Mouse (Mus musculus) liver, embryonic 14.5 days (tissue): Measurements from ENCODE around the gene Syne2. TPM values are rescaled to one million over a fixed set of nuclear protein-coding genes. Genes with fewer than 3 reads are reported as not detected.

Experiments used
- ATAC-seq: fragments of 200-750 bp; cut with Nextera tagmentation; 2 replicates; pipeline ENCODE4 v1.8.0; 2017; ENCODE audit warnings: moderate number of reproducible peaks, mild to moderate bottlenecking, moderate library complexity; ENCODE audit not compliant: insufficient read depth
- DNase-seq, 3 experiments: peaks; one replicate each; pipeline ENCODE4 v3.0.0-alpha.2; 2012 to 2013; ENCODE audit warnings: low read depth in 3 of 3, low spot score in 3 of 3
- H3K27ac ChIP-seq: fragments of 300-500 bp; sonication (generic); 2 replicates; pipeline ENCODE4 v1.5.1; 2014; ENCODE audit warnings: moderate library complexity, mild to moderate bottlenecking, control low read depth, inconsistent platforms
- H3K27me3 ChIP-seq: fragments of 300-500 bp; sonication (generic); 2 replicates; pipeline ENCODE4 v1.6.1; 2014; ENCODE audit warnings: mild to moderate bottlenecking, low read length, moderate library complexity; ENCODE audit not compliant: control insufficient read depth, insufficient read depth
- H3K36me3 ChIP-seq: fragments of 300-500 bp; sonication (generic); replicated peaks from 2 replicates; pipeline ENCODE4 v1.6.1; 2014; ENCODE audit warnings: low read depth; ENCODE audit not compliant: control insufficient read depth, insufficient read depth
- H3K4me1 ChIP-seq, 2 experiments: fragments of 200-500 bp in 1 of 2; fragments of 300-500 bp in 1 of 2; sonication (generic) in 1 of 2; replicated peaks; 2 replicates each; pipeline ENCODE4 v1.6.1; 2012 to 2014; ENCODE audit warnings: antibody characterized with exemption in 1 of 2, inconsistent platforms in 1 of 2, low read length in 1 of 2; ENCODE audit not compliant: control insufficient read depth in 2 of 2, insufficient read depth in 2 of 2
- H3K4me2 ChIP-seq: fragments of 300-500 bp; sonication (generic); 2 replicates; pipeline ENCODE4 v1.6.1; 2014; ENCODE audit warnings: low read depth, mild to moderate bottlenecking, control low read depth, moderate library complexity
- H3K4me3 ChIP-seq, 2 experiments: fragments of 200-500 bp in 1 of 2; fragments of 300-500 bp in 1 of 2; sonication (generic) in 1 of 2; 2 replicates each; pipeline ENCODE4 v1.5.1; 2012 to 2014; ENCODE audit warnings: low read depth in 2 of 2, low read length in 2 of 2, mild to moderate bottlenecking in 2 of 2, control low read depth in 1 of 2, inconsistent platforms in 1 of 2, moderate library complexity in 1 of 2; ENCODE audit not compliant: insufficient read depth in 1 of 2
- H3K9ac ChIP-seq: fragments of 300-500 bp; sonication (generic); replicated peaks from 2 replicates; pipeline ENCODE4 v1.6.1; 2014; ENCODE audit warnings: mild to moderate bottlenecking, control low read depth, moderate library complexity
- H3K9me3 ChIP-seq: fragments of 300-500 bp; sonication (generic); 2 replicates; pipeline ENCODE4 v1.6.1; 2016; ENCODE audit warnings: low read length, mixed read lengths; ENCODE audit not compliant: control insufficient read depth
- CTCF ChIP-seq: IDR thresholded peaks from 2 replicates; pipeline ENCODE4 v1.5.1; 2016; ENCODE audit warnings: antibody characterized with exemption, low read depth, control low read depth
- EP300 ChIP-seq: IDR thresholded peaks from 2 replicates; pipeline ENCODE4 v1.6.1; 2016; ENCODE audit warnings: antibody characterized with exemption, low read depth
- WGBS: fragments of 180-500 bp; shearing (Covaris S2); extraction: QIAGEN DNeasy Blood & Tissue Kit; methylation state at CpG from one replicate; pipeline ENCODE4 v1.1.7; 2014; ENCODE audit not compliant: insufficient replicate concordance; 5-methylcytosine and 5-hydroxymethylcytosine counted together
- polyA plus RNA-seq, 2 experiments: library from polyadenylated mRNA; depleted of rRNA in 1 of 2; stranded (reverse) in 1 of 2; unstranded in 1 of 2; fragments of >200 nt; fragmentation: Nextera tagmentation in 1 of 2; extraction: Ambion mirVana in 1 of 2; gene quantifications; 2 replicates each; pipeline versions ENCODE4 v1.2.1 to v1.2.3; 2012 to 2014

Syne2 gene
- polyA plus RNA-seq, 2 experiments: 2.1 to 3.0 TPM

- no peak overlapping the region for H3K27ac ChIP-seq
- no peaks in the 10 kb centered on the region for H3K36me3 ChIP-seq
- TF ChIP-seq CTCF (no peak), EP300 (no peak)
- no peak overlapping the region for H3K4me2 ChIP-seq
- H3K4me1 ChIP-seq: no peaks in the 10 kb centered on the region
- DNase-seq: no peak
- H3K9ac ChIP-seq: no peak overlapping the region
- WGBS: 51% methylated on average over 7 of the region's 7 CpGs
- H3K4me3 ChIP-seq: no peak overlapping the region
- no peak for ATAC-seq
- no peaks in the 10 kb centered on the region for H3K9me3 ChIP-seq
- H3K27me3 ChIP-seq: no peaks in the 10 kb centered on the region
These were observed 256.0 kb downstream of the Syne2 start for GRCm38 (mm10) chr12:76073981-76074380.

- H3K27ac ChIP-seq: no peak overlapping the region
- no peak for TF ChIP-seq CTCF
- no peak for TF ChIP-seq EP300
- ATAC-seq (no peak), DNase-seq (no peak)
- H3K4me2 ChIP-seq: peak overlapping the region; percentile 22
- no peaks in the 10 kb centered on the region for H3K36me3 ChIP-seq
- H3K9ac ChIP-seq: no peak overlapping the region
- H3K9me3 ChIP-seq: no peaks in the 10 kb centered on the region
- WGBS: 45% methylated on average over 14 of the region's 14 CpGs
- no peaks in the 10 kb centered on the region; the same call in 1 of the 2 replicates for H3K27me3 ChIP-seq
- H3K4me1 ChIP-seq: no peaks in the 10 kb centered on the region
- no peak overlapping the region for H3K4me3 ChIP-seq
These were observed 263.1 kb downstream of the Syne2 start for GRCm38 (mm10) chr12:76080876-76081556.

- Histone ChIP-seq H3K4me1 (no peaks in the 10 kb centered on the region), H3K9me3 (no peaks in the 10 kb centered on the region), H3K4me3 (no peak overlapping the region), H3K4me2 (peak overlapping the region; percentile 22), H3K36me3 (no peaks in the 10 kb centered on the region), H3K27ac (no peak overlapping the region), H3K9ac (no peak overlapping the region), H3K27me3 (no peaks in the 10 kb centered on the region; the same call in 1 of the 2 replicates)
- TF ChIP-seq EP300 (no peak), CTCF (no peak)
- DNase-seq: no peak
- no peak for ATAC-seq
- WGBS: 15% methylated on average over 22 of the region's 22 CpGs
These were observed 263.8 kb downstream of the Syne2 start for GRCm38 (mm10) chr12:76081557-76082211.

GRCm38 (mm10) chr12:76085066-76085465, 267.1 kb downstream of the Syne2 start:
- no peak overlapping the region for H3K9ac ChIP-seq
- no peak overlapping the region for H3K4me3 ChIP-seq
- H3K4me2 ChIP-seq: no peak overlapping the region
- no peaks in the 10 kb centered on the region for H3K9me3 ChIP-seq
- H3K36me3 ChIP-seq: no peaks in the 10 kb centered on the region
- ATAC-seq: no peak
- TF ChIP-seq EP300 (no peak), CTCF (no peak)
- no peaks in the 10 kb centered on the region for H3K4me1 ChIP-seq
- H3K27ac ChIP-seq: no peak overlapping the region
- no peaks in the 10 kb centered on the region; the same call in 1 of the 2 replicates for H3K27me3 ChIP-seq
- WGBS: 46% methylated on average over 9 of the region's 9 CpGs
- DNase-seq: no peak

- DNase-seq: no peak
- 56% methylated on average over 15 of the region's 15 CpGs for WGBS
- Histone ChIP-seq H3K9me3 (no peaks in the 10 kb centered on the region), H3K4me3 (no peak overlapping the region), H3K27ac (no peak overlapping the region), H3K4me2 (no peak overlapping the region), H3K27me3 (no peaks in the 10 kb centered on the region; the same call in 1 of the 2 replicates), H3K9ac (no peak overlapping the region), H3K4me1 (no peaks in the 10 kb centered on the region), H3K36me3 (no peaks in the 10 kb centered on the region)
- TF ChIP-seq EP300 (no peak), CTCF (no peak)
- ATAC-seq: no peak
These were observed 268.3 kb downstream of the Syne2 start for GRCm38 (mm10) chr12:76085956-76086905.
